Mouse (Mus musculus) kidney, embryonic 16.5 days (tissue): ENCODE data around the gene Lefty1. TPM values are rescaled to one million over a fixed set of nuclear protein-coding genes. Genes with fewer than 3 reads are reported as not detected.

Experiments
- polyA plus RNA-seq: library from polyadenylated mRNA; unstranded; fragments of >200 nt; fragmentation: Nextera tagmentation; extraction: Ambion mirVana; gene quantifications from 2 replicates; pipeline ENCODE4 v1.2.1, GENCODE M21; 2015

Lefty1 gene
- polyA plus RNA-seq, 1 experiment from 2014 or later, result 1.2 TPM

Other genes starting within 250 kb of the Lefty1 start
- 0.41 and 0.55 TPM in 2 replicates for gene Mixl1, start 238.0 kb upstream of the Lefty1 start, polyA plus RNA-seq
- gene Acbd3, start 209.0 kb upstream of the Lefty1 start, polyA plus RNA-seq, result 22.7 and 23.3 TPM in 2 replicates
- 2,516 and 2,589 TPM in 2 replicates for gene H3f3a, start 121.1 kb upstream of the Lefty1 start, polyA plus RNA-seq
- gene Sde2, start 83.9 kb upstream of the Lefty1 start, polyA plus RNA-seq, result 41.4 and 42.8 TPM in 2 replicates
- 0.12 TPM in 1 of 2 replicates, not detected in the other for gene Lefty2, start 41.9 kb upstream of the Lefty1 start, polyA plus RNA-seq
- gene Pycr2, start 30.7 kb upstream of the Lefty1 start, polyA plus RNA-seq, result 111 TPM in 2 replicates
- 11.8 and 13.1 TPM in 2 replicates for gene Tmem63a, start 7.3 kb downstream of the Lefty1 start, polyA plus RNA-seq
- gene Ephx1, start 85.9 kb downstream of the Lefty1 start, polyA plus RNA-seq, result 7.1 and 8.3 TPM in 2 replicates
- gene 9130409I23Rik, start 116.2 kb downstream of the Lefty1 start, polyA plus RNA-seq, result 0.09 TPM in 1 of 2 replicates, not detected in the other
- gene Nvl, start 209.2 kb downstream of the Lefty1 start, polyA plus RNA-seq, result 32.3 and 39.0 TPM in 2 replicates
- 119 and 140 TPM in 2 replicates for gene Cnih4, start 209.7 kb downstream of the Lefty1 start, polyA plus RNA-seq